Mouse (Mus musculus) small intestine, adult 2 months (tissue): ENCODE results near the gene Sh3pxd2a.

ENCODE experiments used
- CTCF ChIP-seq: fragments of 200-500 bp; IDR thresholded peaks from 2 replicates; pipeline ENCODE4 v1.5.1; 2012; ENCODE audit warnings: low read depth, mild to moderate bottlenecking, control low read depth, inconsistent platforms, low read length, moderate library complexity, mixed read lengths; ENCODE audit not compliant: insufficient replicate concordance, insufficient read length; ENCODE audit errors: extremely low read depth
- POLR2A ChIP-seq: fragments of 200-500 bp; IDR thresholded peaks from 2 replicates; pipeline ENCODE4 v1.6.1; 2012; ENCODE audit warnings: low read depth, mild to moderate bottlenecking, control low read depth, inconsistent platforms, low read length, moderate library complexity

DNA sequence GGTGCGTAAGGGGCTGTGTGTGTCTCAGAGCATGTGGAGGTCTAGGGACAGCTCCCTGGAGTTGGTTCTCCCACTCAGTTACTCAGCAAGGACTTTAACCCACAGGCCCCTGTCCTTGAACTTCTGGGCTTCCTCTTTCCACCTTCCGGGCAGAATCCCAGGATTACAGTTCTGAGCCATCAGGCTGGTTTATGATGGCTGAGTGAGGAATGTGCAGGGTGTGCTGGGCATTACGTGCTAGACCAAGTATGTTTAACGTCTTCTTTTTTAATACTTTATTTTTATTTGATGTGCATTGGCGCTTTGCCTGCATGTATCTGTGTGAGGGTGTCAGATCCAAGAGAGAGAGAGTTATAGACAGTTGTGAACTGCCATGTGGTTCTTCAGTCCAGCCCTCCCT is 247.4 kb downstream of the Sh3pxd2a start:
- TF ChIP-seq CTCF (no peak), POLR2A (no peak)
